ENCODE assay signal across 9 mouse cellular contexts in genomic region chr3:127791595-127792561, GRCm38 (mm10). TPM values are rescaled to one million over a fixed set of nuclear protein-coding genes. Genes with fewer than 3 reads are reported as not detected.
DNase-seq lines count a peak whose midpoint lies in the region; ATAC-seq and TF ChIP-seq lines count a peak whose summit lies in the region.
"Had no signal": no experiment of that assay in that cellular context is flagged by ENCODE, and none has a peak within 500 bp of the region (broad histone marks: within the 10 kb centered on the region; RNA-seq: fewer than 3 reads in every experiment).

No protein-coding gene starts in this region.

- TF ChIP-seq POLR2A in small intestine, adult 2 months (IDR thresholded peaks at IDR 0.05; ENCODE audit: low read depth, low read length), result no peak

- no peak for DNase-seq in hindbrain, embryonic 10.5 days (ENCODE audit: low spot score)
- no peak for DNase-seq in hindbrain, embryonic 14.5 days (ENCODE audit: low spot score)
- peak; percentile 73 for DNase-seq in c-Kit-positive CD71-positive TER-119-negative erythroid progenitor cells, embryonic 14.5 days (ENCODE audit: low read depth)
- DNase-seq in limb, embryonic 10.5 days (ENCODE audit: low spot score), result no peak
- no peak for DNase-seq in left cerebral cortex, adult 18-20 months (ENCODE audit: low spot score in 2 of 2)
- DNase-seq in left cerebral cortex, postnatal 14 days (ENCODE audit: low spot score in 2 of 2), result no peak
- DNase-seq in ovary, postnatal 14 days (ENCODE audit: low spot score), result no peak
- DNase-seq: lung, adult 2 months had no signal

- ATAC-seq in hindbrain, embryonic 14.5 days (ENCODE audit: low FRiP score), result no peak

- 65% methylated on average over 4 of the region's 4 CpGs for WGBS in hindbrain, embryonic 10.5 days
- 63% methylated on average over 4 of the region's 4 CpGs for WGBS in hindbrain, embryonic 14.5 days
- WGBS in limb, embryonic 10.5 days, result 60% methylated on average over 4 of the region's 4 CpGs
- WGBS in small intestine, adult 2 months, result 31% methylated on average over 4 of the region's 4 CpGs

- no peak for TF ChIP-seq CTCF in small intestine, adult 2 months (IDR thresholded peaks at IDR 0.05; ENCODE audit: extremely low read depth, insufficient read length, insufficient replicate concordance, low read depth, low read length)

- H3K27me3 ChIP-seq in hindbrain, embryonic 10.5 days (ENCODE audit: insufficient read depth, poor library complexity, severe bottlenecking), result peaks cover 58% of the 10 kb centered on the region
- peaks cover 39% of the 10 kb centered on the region for H3K27me3 ChIP-seq in hindbrain, embryonic 14.5 days (ENCODE audit: control insufficient read depth, insufficient read depth, low read length)
- peaks cover 58% of the 10 kb centered on the region for H3K27me3 ChIP-seq in limb, embryonic 10.5 days (ENCODE audit: low read depth, poor library complexity, severe bottlenecking)
- no peaks in the 10 kb centered on the region for H3K27me3 ChIP-seq in small intestine, adult 2 months (ENCODE audit: control insufficient read depth, insufficient read depth, low read length)

- no peaks in the 10 kb centered on the region for H3K36me3 ChIP-seq in hindbrain, embryonic 10.5 days
- no peaks in the 10 kb centered on the region for H3K36me3 ChIP-seq in hindbrain, embryonic 14.5 days (replicated peaks; ENCODE audit: control insufficient read depth, insufficient read depth)
- no peaks in the 10 kb centered on the region for H3K36me3 ChIP-seq in limb, embryonic 10.5 days
- peaks cover 12% of the 10 kb centered on the region for H3K36me3 ChIP-seq in small intestine, adult 2 months (ENCODE audit: control insufficient read depth, insufficient read depth, low read length)

- H3K4me2 ChIP-seq in hindbrain, embryonic 14.5 days (replicated peaks), result no peak overlapping the region

- no peak overlapping the region for H3K9ac ChIP-seq in hindbrain, embryonic 14.5 days

- H3K27ac ChIP-seq in hindbrain, embryonic 10.5 days, result no peak overlapping the region
- H3K27ac ChIP-seq in hindbrain, embryonic 14.5 days, result no peak overlapping the region
- no peak overlapping the region for H3K27ac ChIP-seq in limb, embryonic 10.5 days
- H3K27ac ChIP-seq in small intestine, adult 2 months (ENCODE audit: insufficient read depth, low read depth, low read length), result 0 out of 2 replicates have a peak overlapping the region, but pooled peaks have one; percentile 21

- H3K9me3 ChIP-seq in hindbrain, embryonic 10.5 days, result no peaks in the 10 kb centered on the region
- no peaks in the 10 kb centered on the region for H3K9me3 ChIP-seq in hindbrain, embryonic 14.5 days (ENCODE audit: control insufficient read depth, low read length)
- no peaks in the 10 kb centered on the region for H3K9me3 ChIP-seq in limb, embryonic 10.5 days (replicated peaks)

- intact Hi-C loops in left cerebral cortex, postnatal 14 days (cut with DNase I), result loop anchor here (5.0 kb wide), 1 partner anchor 155 kb away; no protein-coding TSS in a partner anchor

- peaks cover 25% of the 10 kb centered on the region for H3K4me1 ChIP-seq in hindbrain, embryonic 10.5 days (replicated peaks)
- peaks cover 8% of the 10 kb centered on the region for H3K4me1 ChIP-seq in hindbrain, embryonic 14.5 days (replicated peaks; ENCODE audit: control insufficient read depth, insufficient read depth, low read length)
- peaks cover 20% of the 10 kb centered on the region for H3K4me1 ChIP-seq in limb, embryonic 10.5 days
- H3K4me1 ChIP-seq in small intestine, adult 2 months (ENCODE audit: control insufficient read depth, insufficient read depth, insufficient read length, low read length), result peaks cover 4% of the 10 kb centered on the region; the same call in 1 of the 2 replicates

- H3K4me3 ChIP-seq in hindbrain, embryonic 10.5 days, result peak overlapping the region; percentile 70
- H3K4me3 ChIP-seq in hindbrain, embryonic 14.5 days (replicated peaks; ENCODE audit: low read length), result no peak overlapping the region
- H3K4me3 ChIP-seq in limb, embryonic 10.5 days, result peak overlapping the region; percentile 72
- peak overlapping the region; percentile 95 for H3K4me3 ChIP-seq in small intestine, adult 2 months (ENCODE audit: low read depth, low read length)

RNA-seq across cellular contexts. Expression of gene Tifa, which starts 2.3 kb away (rescaled TPM):
- polyA plus RNA-seq in hindbrain, embryonic 10.5 days (2016; fragmentation: Nextera tagmentation; extraction: Ambion mirVana), result 2.0 and 2.3 TPM in 2 replicates
- polyA plus RNA-seq in hindbrain, embryonic 14.5 days (2014; fragmentation: Nextera tagmentation; extraction: Ambion mirVana), result 3.9 and 5.3 TPM in 2 replicates
- polyA plus RNA-seq in limb, embryonic 10.5 days (2016; fragmentation: Nextera tagmentation; extraction: Ambion mirVana), result 1.2 and 1.7 TPM in 2 replicates
- polyA plus RNA-seq in small intestine, adult 2 months (2012; rRNA removed), result 2.0 and 11.3 TPM in 2 replicates
- total RNA-seq in left cerebral cortex, adult 18-20 months (2021), result 1 to 10 TPM; 7.6 to 8.6 TPM
- total RNA-seq in left cerebral cortex, postnatal 14 days (2021), result 1 to 10 TPM; 3.8 to 6.3 TPM

RNA-seq across cellular contexts. Expression of gene Alpk1, which starts 11.6 kb away (rescaled TPM):
- polyA plus RNA-seq in hindbrain, embryonic 10.5 days (2016; fragmentation: Nextera tagmentation; extraction: Ambion mirVana), result 1.1 and 1.4 TPM in 2 replicates
- 0.80 and 0.91 TPM in 2 replicates for polyA plus RNA-seq in hindbrain, embryonic 14.5 days (2014; fragmentation: Nextera tagmentation; extraction: Ambion mirVana)
- 0.30 TPM in 2 replicates for polyA plus RNA-seq in limb, embryonic 10.5 days (2016; fragmentation: Nextera tagmentation; extraction: Ambion mirVana)
- polyA plus RNA-seq in small intestine, adult 2 months (2012; rRNA removed), result 0.72 and 1.8 TPM in 2 replicates
- 1 to 10 TPM; 5.8 to 6.1 TPM for total RNA-seq in left cerebral cortex, adult 18-20 months (2021)
- total RNA-seq in left cerebral cortex, postnatal 14 days (2021), result 1 to 10 TPM; 3.9 to 4.9 TPM

RNA-seq across cellular contexts. Expression of gene Ap1ar, which starts 45.4 kb away (rescaled TPM):
- polyA plus RNA-seq in hindbrain, embryonic 10.5 days (2016; fragmentation: Nextera tagmentation; extraction: Ambion mirVana), result 56.0 and 60.8 TPM in 2 replicates
- 100.0 and 102 TPM in 2 replicates for polyA plus RNA-seq in hindbrain, embryonic 14.5 days (2014; fragmentation: Nextera tagmentation; extraction: Ambion mirVana)
- 59.9 and 67.6 TPM in 2 replicates for polyA plus RNA-seq in limb, embryonic 10.5 days (2016; fragmentation: Nextera tagmentation; extraction: Ambion mirVana)
- 14.8 and 38.8 TPM in 2 replicates for polyA plus RNA-seq in small intestine, adult 2 months (2012; rRNA removed)
- total RNA-seq in left cerebral cortex, adult 18-20 months (2021), result 10 to 100 TPM; 82.3 to 82.5 TPM
- total RNA-seq in left cerebral cortex, postnatal 14 days (2021), result 10 to 100 TPM; 71.3 to 74.1 TPM
